Mouse (Mus musculus) splenic B cell, adult 2 months (primary cell): Measurements from ENCODE around the gene Gm20838.
"Not testable (repeated sequence)": the region's sequence is repeated elsewhere in the genome, so short reads cannot be mapped to it uniquely, and the experiment has no call there.

Experiments used
- DNase-seq: peaks from one replicate; pipeline ENCODE4 v3.0.0-alpha.2; 2011; ENCODE audit warnings: low read depth, low spot score
- H3K27me3 ChIP-seq: 2 replicates; pipeline ENCODE4 v1.6.1; 2012; ENCODE audit warnings: mild to moderate bottlenecking, low read length, moderate library complexity, mixed read lengths; ENCODE audit not compliant: control insufficient read depth, poor library complexity, insufficient read depth, severe bottlenecking
- H3K36me3 ChIP-seq: 2 replicates; pipeline ENCODE4 v1.6.1; 2012; ENCODE audit warnings: mild to moderate bottlenecking, low read length, moderate library complexity, mixed read lengths; ENCODE audit not compliant: control insufficient read depth, poor library complexity, insufficient read depth, severe bottlenecking

Gene Gm20838

DNA sequence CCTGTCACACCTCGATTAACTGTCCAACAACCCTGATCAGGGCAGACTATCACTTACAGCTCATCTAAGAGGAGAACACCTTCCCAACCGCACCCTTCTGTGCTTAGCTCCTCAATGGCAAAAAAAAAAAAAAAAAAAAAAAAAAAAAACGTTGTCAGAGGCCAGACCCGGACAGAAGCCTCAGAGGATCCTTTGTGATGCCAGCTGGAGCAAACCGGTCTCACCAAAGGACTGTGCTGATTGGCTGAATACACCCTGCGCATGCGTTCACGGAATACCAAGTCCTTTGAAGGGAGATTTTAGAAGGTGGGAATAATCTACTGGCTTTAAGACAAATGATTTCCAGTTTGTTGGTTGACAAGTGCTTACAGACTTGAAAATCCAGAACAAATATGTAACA lies at the start of gene Gm20838:
TSS of gene Gm20838 (minus strand) at position 101 of the 400 bp plus-strand sequence.
- DNase-seq, H3K36me3 ChIP-seq, H3K27me3 ChIP-seq: not testable (repeated sequence)
